Mouse (Mus musculus) WW6 (cell line): ENCODE measurements around the gene Mfap4.

ENCODE experiments used
- DNase-seq: peaks from one replicate; pipeline ENCODE4 v3.0.0-alpha.2; 2013; ENCODE audit warnings: low read depth, low spot score

Gene Mfap4

DNA sequence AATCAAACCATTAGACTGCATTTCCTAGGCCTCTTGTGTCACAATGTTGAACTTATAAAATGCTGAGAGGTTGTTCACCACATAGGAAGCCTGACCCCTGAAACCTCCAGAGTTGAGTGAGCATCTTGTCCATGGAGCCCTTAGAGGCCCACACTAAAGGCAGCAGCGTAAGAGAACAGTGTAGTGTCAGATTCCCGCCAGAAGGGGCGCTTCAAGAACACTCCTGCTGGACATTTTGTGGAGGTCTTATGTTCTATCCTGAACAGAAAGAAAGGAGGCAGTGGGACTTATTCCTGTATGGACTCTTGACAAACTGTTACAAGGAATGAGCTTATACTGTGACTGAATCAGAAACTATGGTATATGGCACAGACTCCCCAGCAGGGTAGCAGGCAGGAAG lies 29.7 kb downstream of the Mfap4 start:
- DNase-seq = peak; percentile 61

DNA sequence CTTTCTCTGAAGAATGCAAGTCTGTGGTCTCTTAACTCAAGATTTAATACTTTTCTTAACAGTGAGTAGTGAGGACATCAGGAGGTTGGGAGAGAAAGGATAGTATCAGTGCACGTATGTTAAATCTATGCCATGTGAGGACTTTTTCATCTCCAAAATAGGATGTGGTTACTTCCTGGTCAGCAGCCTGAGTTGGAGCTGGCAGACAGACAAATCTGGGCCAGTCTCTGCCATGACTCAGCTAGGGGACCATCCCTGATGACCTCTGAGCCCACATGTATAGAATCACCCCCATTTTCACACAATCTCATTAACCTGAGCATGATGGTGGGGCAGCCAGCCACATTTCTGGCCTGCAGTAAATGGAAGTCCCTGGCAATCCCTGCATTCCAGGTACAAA lies 32.7 kb downstream of the Mfap4 start:
- no peak for DNase-seq

DNA sequence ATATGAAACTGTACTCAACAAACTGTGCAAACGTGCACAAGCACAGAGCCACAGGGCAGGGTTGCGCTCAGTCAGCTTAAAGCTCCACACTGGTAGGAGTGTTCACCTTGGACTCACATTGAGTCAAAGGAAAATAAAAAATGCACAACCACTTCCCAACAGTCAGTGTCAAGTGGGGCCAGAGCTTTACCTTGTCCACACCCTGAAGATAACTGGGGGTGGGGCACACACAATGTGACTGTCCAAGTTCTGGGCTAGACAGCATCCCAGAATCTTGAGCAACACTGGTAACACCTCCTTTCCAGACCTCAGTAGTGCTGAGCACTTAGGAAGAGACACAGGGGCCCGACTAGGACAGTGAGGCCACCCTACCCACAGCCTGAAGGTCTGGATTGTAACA lies 33.6 kb downstream of the Mfap4 start:
- DNase-seq = no peak

DNA sequence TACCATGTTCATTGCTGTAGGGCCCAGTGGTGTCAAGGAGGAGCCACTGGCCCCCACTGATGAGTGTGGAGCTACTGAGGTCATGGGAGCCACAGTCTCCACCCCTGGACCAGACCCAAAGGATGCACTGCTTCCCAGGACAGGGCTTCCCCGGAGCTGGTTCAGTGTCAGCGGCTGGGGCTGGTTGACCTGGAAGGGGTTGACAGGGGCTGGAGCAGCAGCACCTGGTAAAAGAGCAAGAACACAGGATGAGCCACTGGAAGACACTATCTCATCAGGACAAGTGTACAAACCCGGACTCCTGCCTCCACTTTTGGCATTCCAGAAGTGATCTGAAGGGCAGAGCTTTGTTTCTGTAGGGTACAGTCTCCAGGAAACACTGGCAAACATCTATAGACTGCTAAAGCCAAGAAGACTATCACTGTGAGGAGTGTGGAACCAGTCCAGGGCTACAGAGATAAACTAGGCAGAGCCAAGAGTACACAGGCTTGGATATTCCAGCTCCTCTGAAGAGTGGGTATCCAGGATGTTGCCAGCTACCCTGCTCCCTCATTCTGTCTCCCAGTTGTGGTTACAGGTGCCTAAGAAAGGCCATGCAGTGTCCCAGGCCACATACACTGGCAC lies 34.4 kb downstream of the Mfap4 start:
- DNase-seq = no peak

DNA sequence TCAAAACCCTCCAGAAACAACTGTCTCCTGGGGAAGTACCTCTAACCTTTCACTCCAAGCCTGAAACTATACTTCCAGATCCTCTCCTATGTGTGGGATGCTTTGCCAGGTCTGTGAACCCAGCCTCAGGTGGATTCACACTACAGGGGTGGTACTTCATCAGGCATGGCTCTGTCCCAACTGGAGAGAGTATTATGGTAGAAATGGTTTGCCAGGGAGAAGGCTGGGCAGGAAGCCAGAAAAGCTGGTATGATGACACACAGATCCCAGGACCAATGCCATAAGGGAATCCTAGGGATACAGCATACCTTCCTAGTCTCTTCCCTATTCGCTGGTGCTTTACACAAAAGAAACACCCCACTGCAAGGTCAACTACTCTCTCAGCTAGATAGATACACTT lies 41.6 kb downstream of the Mfap4 start:
- DNase-seq = no peak

DNA sequence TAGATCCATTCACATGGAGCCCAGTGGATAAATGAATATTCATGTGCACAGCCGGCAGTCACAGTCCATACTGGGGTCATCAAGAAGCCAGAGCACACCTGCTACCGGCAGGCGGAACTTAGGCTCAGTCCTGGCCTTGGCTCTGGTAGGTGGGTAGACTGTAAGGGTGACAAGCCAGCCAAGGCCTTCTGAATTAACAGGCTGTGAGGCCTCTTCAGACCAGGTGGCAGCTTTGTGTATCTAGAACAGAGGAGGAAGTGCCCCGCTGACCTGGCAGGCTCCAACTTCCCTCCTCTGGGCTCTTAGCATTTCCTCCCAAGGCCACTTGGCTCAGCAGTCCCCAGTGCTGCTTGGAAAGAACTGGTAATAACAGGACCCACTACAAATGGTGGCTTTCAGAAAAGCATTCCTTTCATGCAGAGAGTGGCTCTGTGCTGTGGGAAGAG lies 44.1 kb downstream of the Mfap4 start:
- DNase-seq = peak; percentile 52

DNA sequence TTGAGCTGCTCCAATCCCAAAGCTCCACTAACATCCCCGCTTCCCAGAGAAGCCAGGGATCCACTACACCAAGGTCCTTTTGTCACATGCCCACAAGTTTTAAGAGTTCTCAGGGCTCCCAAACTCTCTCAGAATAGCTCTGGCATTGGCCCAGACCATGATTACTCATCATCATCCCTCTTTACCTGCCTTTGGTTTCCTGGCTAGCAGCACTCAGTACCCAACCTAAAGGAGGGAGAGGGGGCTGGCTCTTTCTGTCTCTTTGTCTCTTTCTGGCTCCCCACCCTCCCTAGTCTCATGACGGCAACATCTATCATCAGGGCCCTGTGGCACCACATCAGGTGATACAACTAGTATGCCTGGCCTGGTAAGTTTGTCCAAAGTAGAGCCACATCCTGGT lies 47.6 kb downstream of the Mfap4 start:
- DNase-seq = no peak

DNA sequence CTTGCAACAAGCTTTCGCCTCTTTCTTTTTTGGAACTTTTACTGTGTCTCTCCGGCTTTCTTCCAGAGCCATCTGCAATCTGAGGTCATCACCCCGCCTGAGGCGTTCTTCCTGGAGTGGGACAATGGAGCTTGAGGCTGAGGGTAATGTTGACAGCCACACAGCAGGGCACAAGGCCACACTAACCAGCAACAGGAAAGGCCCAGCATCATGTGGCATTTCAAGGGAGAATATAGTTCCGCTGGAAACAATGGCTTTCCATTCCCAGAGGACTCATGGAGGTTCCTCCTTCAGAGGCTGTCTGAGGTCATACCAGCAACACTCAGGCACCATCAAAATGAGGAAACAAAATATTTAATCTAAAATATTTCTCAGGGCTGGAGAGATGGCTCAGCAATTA lies 48.3 kb downstream of the Mfap4 start:
- DNase-seq = no peak

DNA sequence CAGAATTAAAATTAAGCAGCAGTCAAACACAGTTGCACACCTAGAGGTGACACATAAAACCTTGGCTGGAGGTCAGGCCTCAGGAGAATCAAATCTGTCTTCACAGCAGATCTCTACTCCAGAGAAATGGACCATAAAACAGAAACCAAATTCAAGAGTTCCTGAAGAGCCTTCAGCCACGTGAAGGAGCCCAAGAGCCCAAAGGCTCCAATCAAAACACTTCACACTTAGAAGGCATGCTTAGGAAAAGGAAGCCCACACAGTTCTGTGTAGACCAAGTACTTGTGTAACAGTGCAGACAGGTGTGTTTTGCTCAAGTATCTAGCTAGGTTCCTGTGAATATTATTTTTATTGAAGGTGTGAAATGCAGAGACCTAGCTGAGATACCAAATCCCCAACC lies 50.3 kb downstream of the Mfap4 start:
- no peak for DNase-seq

DNA sequence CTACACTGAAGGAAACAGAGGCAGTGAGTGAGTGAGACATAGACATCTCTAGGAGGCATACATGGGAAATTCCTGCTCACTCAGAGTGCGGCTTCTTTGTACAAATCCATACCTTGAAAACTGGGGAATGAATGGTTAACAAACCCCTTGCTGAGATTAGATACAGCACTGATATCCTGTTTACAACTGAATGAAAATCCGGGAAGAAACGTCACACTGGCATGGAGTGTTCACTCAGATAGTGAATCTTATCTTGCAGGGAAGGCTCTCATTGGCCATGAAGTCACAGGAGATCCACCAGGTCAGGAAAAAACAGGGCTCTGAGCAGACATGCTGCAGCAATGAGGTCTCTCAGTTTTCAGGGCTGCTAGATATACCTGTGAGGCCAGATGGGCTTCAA lies 51.7 kb downstream of the Mfap4 start:
- no peak for DNase-seq

DNA sequence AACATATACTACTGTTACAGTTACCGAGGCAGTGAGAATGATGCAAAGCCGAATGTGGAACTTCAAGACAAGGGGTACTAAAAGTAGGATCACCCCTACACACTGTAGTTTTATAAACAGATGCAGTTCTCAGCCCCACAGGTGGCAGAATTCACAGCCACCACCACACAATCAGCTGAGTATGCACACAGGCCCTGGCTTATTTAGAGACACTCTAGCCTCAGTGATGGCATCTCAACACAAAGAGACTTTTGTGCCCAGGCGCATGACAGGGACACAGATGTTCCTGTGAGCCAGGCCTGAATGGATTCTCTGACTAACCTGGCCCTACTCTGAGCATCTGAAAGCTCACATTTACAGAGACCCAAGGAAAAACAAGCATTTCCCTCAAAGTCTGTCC lies 52.1 kb downstream of the Mfap4 start:
- DNase-seq = no peak
